Mouse (Mus musculus) MEL (cell line): ENCODE measurements around the gene Osmr. TPM values are rescaled to one million over a fixed set of nuclear protein-coding genes. Genes with fewer than 3 reads are reported as not detected.

Experiments used
- DNase-seq: peaks from one replicate; pipeline ENCODE4 v3.0.0; 2011; ENCODE audit warnings: low read depth, low spot score
- H3K27ac ChIP-seq: 2 replicates; pipeline ENCODE4 v1.5.1; 2012; ENCODE audit warnings: low read depth, mild to moderate bottlenecking, control low read depth, low read length, moderate library complexity; ENCODE audit not compliant: control insufficient read depth
- H3K27me3 ChIP-seq, 2 experiments: fragments of 150-350 bp in 1 of 2; sonication (generic) in 1 of 2; 2 replicates each; pipeline ENCODE4 v1.6.1; 2012; ENCODE audit warnings: low read length in 2 of 2, mild to moderate bottlenecking in 2 of 2, improper control_type of control experiment in 1 of 2, moderate library complexity in 1 of 2; ENCODE audit not compliant: insufficient read depth in 2 of 2, control insufficient read depth in 1 of 2
- H3K36me3 ChIP-seq, 2 experiments: 2 replicates each; pipeline ENCODE4 v1.6.1; 2012 to 2014; ENCODE audit warnings: low read length in 2 of 2, improper control_type of control experiment in 1 of 2, inconsistent platforms in 1 of 2, mild to moderate bottlenecking in 1 of 2; ENCODE audit not compliant: insufficient read depth in 2 of 2, control insufficient read depth in 1 of 2
- H3K4me1 ChIP-seq, 2 experiments: fragments of 150-350 bp in 1 of 2; sonication (generic) in 1 of 2; 2 replicates each; pipeline ENCODE4 v1.6.1; 2012; ENCODE audit warnings: low read length in 2 of 2, improper control_type of control experiment in 1 of 2, mild to moderate bottlenecking in 1 of 2; ENCODE audit not compliant: insufficient read depth in 2 of 2, control insufficient read depth in 1 of 2
- H3K4me3 ChIP-seq, 2 experiments: fragments of 150-350 bp in 1 of 2; sonication (generic) in 1 of 2; 2 replicates each; pipeline ENCODE4 v1.5.1; 2012; ENCODE audit warnings: low read depth in 2 of 2, low read length in 2 of 2, mild to moderate bottlenecking in 2 of 2, moderate library complexity in 2 of 2, control low read depth in 1 of 2, improper control_type of control experiment in 1 of 2; ENCODE audit not compliant: control insufficient read depth in 1 of 2, insufficient read depth in 1 of 2
- H3K79me2 ChIP-seq: 2 replicates; pipeline ENCODE4 v1.6.1; 2012; ENCODE audit warnings: mild to moderate bottlenecking, low read length, moderate library complexity; ENCODE audit not compliant: control insufficient read depth, poor library complexity, insufficient read depth
- H3K9ac ChIP-seq: 2 replicates; pipeline ENCODE4 v1.6.1; 2012; ENCODE audit warnings: low read depth, mild to moderate bottlenecking, control low read depth, low read length, moderate library complexity; ENCODE audit not compliant: control insufficient read depth, poor library complexity, severe bottlenecking
- H3K9me3 ChIP-seq: fragments of 150-350 bp; sonication (generic); replicated peaks from 2 replicates; pipeline ENCODE4 v1.6.1; 2012; ENCODE audit warnings: mild to moderate bottlenecking, low read length, improper control_type of control experiment, moderate library complexity; ENCODE audit not compliant: insufficient read depth
- BHLHE40 ChIP-seq: IDR thresholded peaks from 2 replicates; pipeline ENCODE4 v1.6.1; 2012; ENCODE audit warnings: low read depth, mild to moderate bottlenecking, inconsistent platforms, low read length, improper control_type of control experiment, borderline replicate concordance
- CHD2 ChIP-seq: IDR thresholded peaks from 2 replicates; pipeline ENCODE4 v1.6.1; 2011; ENCODE audit warnings: low read length, improper control_type of control experiment
- CTCF ChIP-seq, 3 experiments: IDR thresholded peaks in 2 of 3; conservative IDR thresholded peaks in 1 of 3; 2 replicates each; pipeline ENCODE4 v1.5.1; 2011 to 2012; ENCODE audit warnings: low read length in 3 of 3, low read depth in 2 of 3, mild to moderate bottlenecking in 2 of 3, improper control_type of control experiment in 1 of 3, inconsistent platforms in 1 of 3, mixed read lengths in 1 of 3, moderate library complexity in 1 of 3; ENCODE audit not compliant: control insufficient read depth in 1 of 3, insufficient read depth in 1 of 3, poor library complexity in 1 of 3, severe bottlenecking in 1 of 3
- GATA1 ChIP-seq: IDR thresholded peaks from 2 replicates; pipeline ENCODE4 v1.6.1; 2011; ENCODE audit warnings: low read depth, low read length, improper control_type of control experiment
- HCFC1 ChIP-seq: IDR thresholded peaks from 2 replicates; pipeline ENCODE4 v1.6.1; 2012; ENCODE audit warnings: low read depth, mild to moderate bottlenecking, inconsistent platforms, low read length, improper control_type of control experiment, moderate library complexity
- MXI1 ChIP-seq: IDR thresholded peaks from 2 replicates; pipeline ENCODE4 v1.6.1; 2011; ENCODE audit warnings: mild to moderate bottlenecking, low read depth, low read length, improper control_type of control experiment
- NELFE ChIP-seq: IDR thresholded peaks from 2 replicates; pipeline ENCODE4 v1.6.1; 2011; ENCODE audit warnings: low read depth, low read length, improper control_type of control experiment
- NRF1 ChIP-seq: IDR thresholded peaks from 2 replicates; pipeline ENCODE4 v1.6.1; 2014; ENCODE audit warnings: low read depth, mild to moderate bottlenecking, inconsistent platforms, low read length, improper control_type of control experiment, moderate library complexity; ENCODE audit not compliant: poor library complexity, insufficient read depth, severe bottlenecking
- TBP ChIP-seq: IDR thresholded peaks from 2 replicates; pipeline ENCODE4 v1.8.0; 2011; ENCODE audit warnings: low read depth, low read length, improper control_type of control experiment
- USF2 ChIP-seq, 2 experiments: IDR thresholded peaks; 2 replicates each; pipeline ENCODE4 v1.6.1; 2011 to 2012; ENCODE audit warnings: improper control_type of control experiment in 2 of 2, low read length in 2 of 2, borderline replicate concordance in 1 of 2, inconsistent platforms in 1 of 2, low read depth in 1 of 2, mild to moderate bottlenecking in 1 of 2; ENCODE audit not compliant: insufficient read depth in 1 of 2
- ZC3H11A ChIP-seq: IDR thresholded peaks from 2 replicates; pipeline ENCODE4 v1.6.1; 2012; ENCODE audit warnings: low read depth, mild to moderate bottlenecking, inconsistent platforms, low read length, improper control_type of control experiment
- ZMIZ1 ChIP-seq: IDR thresholded peaks from 2 replicates; pipeline ENCODE4 v1.6.1; 2012; ENCODE audit warnings: low read depth, mild to moderate bottlenecking, inconsistent platforms, low read length, improper control_type of control experiment, moderate library complexity
- polyA plus RNA-seq, 2 experiments: library from polyadenylated mRNA; stranded (reverse) in 1 of 2; unstranded in 1 of 2; fragments of >175 nt in 1 of 2; fragments of >200 nt in 1 of 2; gene quantifications; 2 replicates each; pipeline versions ENCODE4 v1.2.1 to v1.2.4; 2012; ENCODE audit warnings: low replicate concordance in 2 of 2, low read depth in 1 of 2; ENCODE audit not compliant: insufficient read length in 2 of 2, insufficient read depth in 1 of 2, missing spikeins in 1 of 2
- total RNA-seq: library from RNA; depleted of rRNA; stranded (reverse); fragments of 300-350 nt; gene quantifications from 2 replicates; pipeline ENCODE4 v1.2.3, GENCODE M21; 2012

Osmr gene
- total and polyA plus RNA-seq, 3 experiments = not detected

GRCm38 (mm10) chr15:6791648-6792047, 83.1 kb downstream of the Osmr start:
- Histone ChIP-seq H3K27ac (no peak overlapping the region), H3K79me2 (no peaks in the 10 kb centered on the region)
- TF ChIP-seq HCFC1 = no peak

GRCm38 (mm10) chr15:6790011-6790410, 84.8 kb downstream of the Osmr start:
- Histone ChIP-seq H3K27ac (no peak overlapping the region), H3K9me3 (no peaks in the 10 kb centered on the region), H3K9ac (no peak overlapping the region), H3K27me3 (no peaks in the 10 kb centered on the region), H3K79me2 (no peaks in the 10 kb centered on the region), H3K4me1 (no peaks in the 10 kb centered on the region), H3K36me3 (peaks cover 0 to 45% of the 10 kb centered on the region in 2 experiments; a peak in 2 of 4 replicates), H3K4me3 (no peak overlapping the region)
- no peak for DNase-seq
- TF ChIP-seq BHLHE40 = no peak
- TF ChIP-seq ZMIZ1 = no peak

More at GRCm38 (mm10) chr15:6791648-6792047, 83.1 kb downstream of the Osmr start:
- DNase-seq = no peak
- Histone ChIP-seq H3K9me3 (no peaks in the 10 kb centered on the region), H3K4me3 (no peak overlapping the region), H3K36me3 (peaks cover 0 to 44% of the 10 kb centered on the region in 2 experiments; a peak in 2 of 4 replicates), H3K4me1 (no peaks in the 10 kb centered on the region), H3K9ac (no peak overlapping the region), H3K27me3 (no peaks in the 10 kb centered on the region)

- no peaks in the 10 kb centered on the region for H3K27me3 ChIP-seq
- H3K36me3 ChIP-seq = peaks cover 0 to 51% of the 10 kb centered on the region in 2 experiments; a peak in 2 of 4 replicates
- H3K27ac ChIP-seq = no peak overlapping the region
- H3K9me3 ChIP-seq = no peaks in the 10 kb centered on the region
- H3K4me1 ChIP-seq = no peaks in the 10 kb centered on the region
- DNase-seq = no peak
- no peak overlapping the region for H3K9ac ChIP-seq
- no peak overlapping the region for H3K4me3 ChIP-seq
- TF ChIP-seq MXI1 (no peak), HCFC1 (no peak), USF2 (IDR thresholded peaks at IDR 0.05; ENCODE audit: borderline replicate concordance in 1 of 2, insufficient read depth in 1 of 2, low read depth in 1 of 2, low read length in 2 of 2) (no peak), NELFE (no peak), NRF1 (no peak), ZC3H11A (no peak), CHD2 (no peak), GATA1 (no peak), TBP (no peak), CTCF (IDR thresholded peaks at IDR 0.05 in 2 of 3, conservative IDR thresholded peaks at IDR 0.05 in 1 of 3; ENCODE audit: control insufficient read depth in 1 of 3, insufficient read depth in 1 of 3, low read depth in 2 of 3, low read length in 3 of 3, poor library complexity in 1 of 3, severe bottlenecking in 1 of 3) (no peak)
- H3K79me2 ChIP-seq = no peaks in the 10 kb centered on the region
These were observed 87.5 kb downstream of the Osmr start for GRCm38 (mm10) chr15:6787236-6787635.
